Mouse (Mus musculus): Measurements from ENCODE around the gene Pak4. TPM values are rescaled to one million over a fixed set of nuclear protein-coding genes. Genes with fewer than 3 reads are reported as not detected.

Pak4 gene
- polyA plus RNA-seq, 1 experiment from 2014 or later = 32.7 TPM

DNA sequence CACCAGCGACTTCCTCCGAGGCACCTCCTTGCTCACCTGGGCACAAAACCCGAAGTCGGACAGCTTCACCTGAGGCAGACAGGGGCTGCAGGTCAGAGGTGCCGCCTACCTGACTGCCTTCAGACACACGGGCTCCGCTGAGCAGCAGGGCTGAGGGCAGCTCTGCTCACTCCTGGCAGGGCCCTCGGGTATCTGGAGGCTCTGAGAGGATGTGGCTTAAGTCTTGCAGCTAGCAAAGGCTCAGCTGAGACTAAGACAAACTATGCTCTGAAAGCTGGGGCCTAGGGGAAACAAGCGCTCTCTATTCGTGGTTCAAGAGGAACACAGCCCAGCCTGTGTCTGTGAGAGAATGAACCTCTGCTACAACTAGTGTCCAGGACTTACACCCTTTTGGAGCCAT lies 37.1 kb downstream of the Pak4 start:
- peaks cover 30% of the 10 kb centered on the region for H3K4me1 ChIP-seq (replicated peaks)
- no peak for ATAC-seq (ENCODE audit: insufficient number of reproducible peaks, low FRiP score)
- H3K27ac ChIP-seq (ENCODE audit: poor library complexity, severe bottlenecking) = no peak overlapping the region
- peaks cover 75% of the 10 kb centered on the region for H3K36me3 ChIP-seq
- 96% methylated on average over 10 of the region's 10 CpGs for WGBS
- H3K4me3 ChIP-seq = no peak overlapping the region
- H3K27me3 ChIP-seq (replicated peaks) = no peaks in the 10 kb centered on the region
- no peaks in the 10 kb centered on the region for H3K9me3 ChIP-seq (replicated peaks)
- no peak overlapping the region for H3K9ac ChIP-seq
- no peak overlapping the region for H3K4me2 ChIP-seq

- no peak overlapping the region for H3K4me2 ChIP-seq
- H3K36me3 ChIP-seq = peaks cover 51% of the 10 kb centered on the region
- H3K4me3 ChIP-seq = no peak overlapping the region
- no peaks in the 10 kb centered on the region for H3K27me3 ChIP-seq (replicated peaks)
- no peak overlapping the region for H3K27ac ChIP-seq (ENCODE audit: poor library complexity, severe bottlenecking)
- no peak for ATAC-seq (ENCODE audit: insufficient number of reproducible peaks, low FRiP score)
- no peaks in the 10 kb centered on the region for H3K9me3 ChIP-seq (replicated peaks)
- 60% methylated on average over 4 of the region's 4 CpGs for WGBS
- peaks cover 34% of the 10 kb centered on the region for H3K4me1 ChIP-seq (replicated peaks)
- no peak overlapping the region for H3K9ac ChIP-seq
These were observed 39.5 kb downstream of the Pak4 start for GRCm38 (mm10) chr7:28558486-28558885.

- ATAC-seq (ENCODE audit: insufficient number of reproducible peaks, low FRiP score) = no peak
- Histone ChIP-seq H3K9me3 (replicated peaks) (no peaks in the 10 kb centered on the region), H3K4me2 (no peak overlapping the region), H3K27ac (ENCODE audit: poor library complexity, severe bottlenecking) (peak overlapping the region; percentile 63; the same call in 1 of the 2 replicates), H3K4me3 (no peak overlapping the region), H3K36me3 (peaks cover 44% of the 10 kb centered on the region), H3K4me1 (replicated peaks) (peaks cover 34% of the 10 kb centered on the region), H3K9ac (no peak overlapping the region), H3K27me3 (replicated peaks) (no peaks in the 10 kb centered on the region)
- 41% methylated on average over 6 of the region's 6 CpGs for WGBS
These were observed 40.3 kb downstream of the Pak4 start for GRCm38 (mm10) chr7:28557708-28558107.

GRCm38 (mm10) chr7:28557069-28557468 lies 40.9 kb downstream of the Pak4 start:
- peaks cover 38% of the 10 kb centered on the region for H3K36me3 ChIP-seq
- no peak overlapping the region for H3K4me2 ChIP-seq
- no peak overlapping the region for H3K4me3 ChIP-seq
- no peak for ATAC-seq (ENCODE audit: insufficient number of reproducible peaks, low FRiP score)
- no peak overlapping the region for H3K9ac ChIP-seq
- 0 out of 2 replicates have a peak, but pooled peaks cover 4% of the 10 kb centered on the region for H3K9me3 ChIP-seq (replicated peaks)
- 69% methylated on average over 5 of the region's 5 CpGs for WGBS
- H3K4me1 ChIP-seq (replicated peaks) = peaks cover 34% of the 10 kb centered on the region
- no peak overlapping the region for H3K27ac ChIP-seq (ENCODE audit: poor library complexity, severe bottlenecking)
- no peaks in the 10 kb centered on the region for H3K27me3 ChIP-seq (replicated peaks)

GRCm38 (mm10) chr7:28555939-28556535 lies 41.9 kb downstream of the Pak4 start:
- Histone ChIP-seq H3K36me3 (peaks cover 31% of the 10 kb centered on the region), H3K4me1 (replicated peaks) (peaks cover 34% of the 10 kb centered on the region), H3K27ac (ENCODE audit: poor library complexity, severe bottlenecking) (no peak overlapping the region), H3K4me3 (no peak overlapping the region), H3K9ac (no peak overlapping the region), H3K9me3 (replicated peaks) (0 out of 2 replicates have a peak, but pooled peaks cover 5% of the 10 kb centered on the region), H3K4me2 (no peak overlapping the region), H3K27me3 (replicated peaks) (no peaks in the 10 kb centered on the region)
- ATAC-seq (ENCODE audit: insufficient number of reproducible peaks, low FRiP score) = no peak
- WGBS = 18% methylated on average over 5 of the region's 5 CpGs

DNA sequence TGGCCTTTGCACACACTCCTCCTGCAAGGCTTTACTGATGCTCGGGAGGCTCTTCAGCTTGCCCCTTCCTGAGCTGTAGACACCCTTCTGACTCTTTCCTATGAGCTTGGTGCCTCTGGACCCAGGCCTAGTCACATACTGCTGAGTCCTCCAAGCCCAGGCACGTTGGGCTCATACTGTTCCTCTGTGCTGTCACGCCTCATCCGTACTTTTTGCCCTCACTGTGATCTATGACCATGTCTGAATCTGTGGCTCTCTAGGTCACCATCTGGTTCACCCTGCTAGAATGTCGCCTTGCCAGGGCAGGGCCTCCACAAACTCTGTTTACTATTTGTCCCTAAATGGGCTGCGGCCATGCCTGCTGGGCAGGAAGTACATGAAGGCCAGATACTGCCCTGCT lies 44.9 kb downstream of the Pak4 start:
- WGBS = 89% methylated on average over 6 of the region's 6 CpGs
- peaks cover 22% of the 10 kb centered on the region for H3K4me1 ChIP-seq (replicated peaks)
- ATAC-seq (ENCODE audit: insufficient number of reproducible peaks, low FRiP score) = no peak
- no peak overlapping the region for H3K9ac ChIP-seq
- no peak overlapping the region for H3K27ac ChIP-seq (ENCODE audit: poor library complexity, severe bottlenecking)
- H3K4me3 ChIP-seq = no peak overlapping the region
- peaks cover 3% of the 10 kb centered on the region; the same call in 1 of the 2 replicates for H3K36me3 ChIP-seq
- H3K9me3 ChIP-seq (replicated peaks) = 0 out of 2 replicates have a peak, but pooled peaks cover 5% of the 10 kb centered on the region
- peaks cover 7% of the 10 kb centered on the region for H3K27me3 ChIP-seq (replicated peaks)
- H3K4me2 ChIP-seq = no peak overlapping the region

DNA sequence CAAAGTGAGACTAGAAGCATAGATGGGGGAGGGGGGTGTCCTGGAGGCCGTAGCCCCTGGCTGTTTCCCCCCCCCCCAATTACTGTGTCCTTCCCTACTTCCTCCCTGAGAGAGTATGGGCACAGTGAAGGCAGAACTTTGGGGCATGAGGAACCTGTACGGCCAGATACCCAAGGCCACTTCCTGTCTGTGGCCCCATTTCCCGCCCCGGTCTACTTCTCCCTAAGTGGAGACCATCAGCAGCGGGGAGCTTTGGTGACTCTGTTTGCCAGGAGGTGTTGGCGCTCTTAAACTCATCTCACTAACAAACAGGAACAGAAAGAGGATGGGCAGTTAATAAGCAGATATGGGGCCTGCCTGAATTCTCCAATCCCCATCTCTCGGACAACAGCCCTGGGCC lies 50.4 kb downstream of the Pak4 start:
- peaks cover 59% of the 10 kb centered on the region for H3K27me3 ChIP-seq (replicated peaks)

DNA sequence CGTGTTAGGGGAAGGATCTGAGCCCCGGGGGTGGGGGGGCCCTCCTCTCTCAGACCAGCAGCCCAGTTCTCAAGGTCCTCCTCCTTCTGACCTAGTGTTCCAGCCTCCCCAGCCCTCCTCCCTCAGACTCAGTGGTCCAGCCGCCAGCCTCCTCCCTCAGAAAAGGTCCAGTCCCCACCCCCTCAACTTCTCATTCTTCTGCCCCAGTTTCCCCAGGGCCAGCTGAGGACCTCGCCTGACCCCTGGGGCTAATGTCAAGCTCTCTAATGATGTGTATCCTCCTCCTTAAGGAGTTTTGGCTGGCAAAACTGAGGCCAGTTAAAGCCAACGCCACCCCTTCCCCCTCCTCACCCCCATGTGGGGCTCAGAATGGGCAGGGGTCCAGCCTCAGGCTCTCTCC lies 50.8 kb downstream of the Pak4 start, which contains the start of gene Nccrp1:
TSS of gene Nccrp1 (minus strand) at position 101 of the 400 bp plus-strand sequence.
- Histone ChIP-seq H3K4me3 (peak within 1 kb of the TSS; percentile 35), H3K9me3 (replicated peaks) (0 out of 2 replicates have a peak, but pooled peaks cover 2% of the 10 kb centered on the region), H3K4me2 (peak within 1 kb of the TSS; percentile 62), H3K27ac (ENCODE audit: poor library complexity, severe bottlenecking) (no peak within 1 kb of the TSS), H3K9ac (peak within 1 kb of the TSS; percentile 52), H3K4me1 (replicated peaks) (peaks cover 18% of the 10 kb centered on the region), H3K36me3 (no peaks in the 10 kb centered on the region), H3K27me3 (replicated peaks) (peaks cover 60% of the 10 kb centered on the region)
- 10% methylated on average over 5 of the region's 5 CpGs for WGBS
- ATAC-seq (ENCODE audit: insufficient number of reproducible peaks, low FRiP score) = no peak

More for the DNA sequence above, 50.4 kb downstream of the Pak4 start:
- H3K9me3 ChIP-seq (replicated peaks) = 0 out of 2 replicates have a peak, but pooled peaks cover 5% of the 10 kb centered on the region
- no peaks in the 10 kb centered on the region for H3K36me3 ChIP-seq
- H3K4me3 ChIP-seq = no peak overlapping the region
- no peak overlapping the region for H3K27ac ChIP-seq (ENCODE audit: poor library complexity, severe bottlenecking)
- no peak for ATAC-seq (ENCODE audit: insufficient number of reproducible peaks, low FRiP score)
- no peak overlapping the region for H3K9ac ChIP-seq
- H3K4me2 ChIP-seq = no peak overlapping the region
- 57% methylated on average over 7 of the region's 7 CpGs for WGBS
- peaks cover 18% of the 10 kb centered on the region for H3K4me1 ChIP-seq (replicated peaks)

GRCm38 (mm10) chr7:28546649-28547048 lies 51.3 kb downstream of the Pak4 start:
- no peak for ATAC-seq (ENCODE audit: insufficient number of reproducible peaks, low FRiP score)
- Histone ChIP-seq H3K4me2 (peak overlapping the region; percentile 62), H3K27me3 (replicated peaks) (peaks cover 60% of the 10 kb centered on the region), H3K4me1 (replicated peaks) (peaks cover 18% of the 10 kb centered on the region), H3K4me3 (peak overlapping the region; percentile 35), H3K9ac (peak overlapping the region; percentile 52), H3K27ac (ENCODE audit: poor library complexity, severe bottlenecking) (no peak overlapping the region), H3K36me3 (no peaks in the 10 kb centered on the region), H3K9me3 (replicated peaks) (no peaks in the 10 kb centered on the region)
- 3% methylated on average over 22 of the region's 22 CpGs for WGBS

- Histone ChIP-seq H3K27ac (ENCODE audit: poor library complexity, severe bottlenecking) (no peak overlapping the region), H3K4me3 (no peak overlapping the region), H3K9ac (no peak overlapping the region), H3K9me3 (replicated peaks) (no peaks in the 10 kb centered on the region), H3K4me1 (replicated peaks) (peaks cover 18% of the 10 kb centered on the region), H3K36me3 (no peaks in the 10 kb centered on the region), H3K27me3 (replicated peaks) (peaks cover 62% of the 10 kb centered on the region), H3K4me2 (no peak overlapping the region)
- no peak for ATAC-seq (ENCODE audit: insufficient number of reproducible peaks, low FRiP score)
- 48% methylated on average over 7 of the region's 7 CpGs for WGBS
These were observed 52.1 kb downstream of the Pak4 start for GRCm38 (mm10) chr7:28545891-28546210.

- Histone ChIP-seq H3K9ac (no peak overlapping the region), H3K27ac (ENCODE audit: poor library complexity, severe bottlenecking) (no peak overlapping the region), H3K9me3 (replicated peaks) (no peaks in the 10 kb centered on the region), H3K4me2 (no peak overlapping the region), H3K27me3 (replicated peaks) (peaks cover 64% of the 10 kb centered on the region), H3K4me3 (no peak overlapping the region), H3K36me3 (no peaks in the 10 kb centered on the region), H3K4me1 (replicated peaks) (peaks cover 18% of the 10 kb centered on the region)
- no peak for ATAC-seq (ENCODE audit: insufficient number of reproducible peaks, low FRiP score)
- 25% methylated on average over 14 of the region's 14 CpGs for WGBS
These were observed 52.7 kb downstream of the Pak4 start for GRCm38 (mm10) chr7:28545048-28545890.
